8 mouse cellular contexts compared by ENCODE assay signal in genomic region chr7:118993597-118994230, GRCm38 (mm10). TPM values are rescaled to one million over a fixed set of nuclear protein-coding genes. Genes with fewer than 3 reads are reported as not detected.
DNase-seq lines count a peak whose midpoint lies in the region; ATAC-seq and TF ChIP-seq lines count a peak whose summit lies in the region.

No protein-coding gene starts in this region.

- no peak for ATAC-seq in lung, embryonic 14.5 days (ENCODE audit: insufficient read depth)
- no peak for ATAC-seq in forebrain, postnatal 0 days
- no peak for ATAC-seq in limb, embryonic 13.5 days (ENCODE audit: low FRiP score, low read depth)
- ATAC-seq in stomach, embryonic 14.5 days (ENCODE audit: insufficient number of reproducible peaks, insufficient read depth, low FRiP score, low read depth) = no peak
- no peak for ATAC-seq in monocyte, adult 5-6 weeks (replicated peaks; ENCODE audit: insufficient number of reproducible peaks, low FRiP score, low TSS enrichment, poor library complexity, severe bottlenecking)

- no peak for TF ChIP-seq CTCF in lung, embryonic 14.5 days (IDR thresholded peaks at IDR 0.05; ENCODE audit: low read depth)
- no peak for TF ChIP-seq CTCF in forebrain, postnatal 0 days (IDR thresholded peaks at IDR 0.05; ENCODE audit: low read depth)

- peak overlapping the region; percentile 77 for H3K9ac ChIP-seq in lung, embryonic 14.5 days
- peak overlapping the region; percentile 54 for H3K9ac ChIP-seq in forebrain, postnatal 0 days
- peak overlapping the region; percentile 79 for H3K9ac ChIP-seq in limb, embryonic 13.5 days
- H3K9ac ChIP-seq in stomach, embryonic 14.5 days (replicated peaks; ENCODE audit: low read depth, low read length) = peak overlapping the region; percentile 52; the same call in 1 of the 2 replicates

- H3K27me3 ChIP-seq in lung, embryonic 14.5 days (ENCODE audit: insufficient read depth, low read length) = no peaks in the 10 kb centered on the region
- H3K27me3 ChIP-seq in forebrain, postnatal 0 days (ENCODE audit: insufficient read depth, low read length) = no peaks in the 10 kb centered on the region
- H3K27me3 ChIP-seq in limb, embryonic 13.5 days = no peaks in the 10 kb centered on the region
- H3K27me3 ChIP-seq in stomach, embryonic 14.5 days (ENCODE audit: control insufficient read depth, insufficient read depth, low read length) = no peaks in the 10 kb centered on the region

- peak overlapping the region; percentile 61 for H3K4me3 ChIP-seq in lung, embryonic 14.5 days (ENCODE audit: low read depth, low read length)
- H3K4me3 ChIP-seq in forebrain, postnatal 0 days (ENCODE audit: low read depth, low read length) = peak overlapping the region; percentile 49
- H3K4me3 ChIP-seq in limb, embryonic 13.5 days = peak overlapping the region; percentile 67
- peak overlapping the region; percentile 65 for H3K4me3 ChIP-seq in stomach, embryonic 14.5 days (ENCODE audit: low read depth, low read length)

- H3K9me3 ChIP-seq in lung, embryonic 14.5 days (ENCODE audit: low read depth, low read length) = no peaks in the 10 kb centered on the region
- no peaks in the 10 kb centered on the region for H3K9me3 ChIP-seq in forebrain, postnatal 0 days (ENCODE audit: low read length)
- no peaks in the 10 kb centered on the region for H3K9me3 ChIP-seq in limb, embryonic 13.5 days
- no peaks in the 10 kb centered on the region for H3K9me3 ChIP-seq in stomach, embryonic 14.5 days (ENCODE audit: control insufficient read depth, low read depth, low read length)

- no peak overlapping the region; the same call in 1 of the 2 replicates for H3K27ac ChIP-seq in lung, embryonic 14.5 days (ENCODE audit: low read depth)
- peak overlapping the region; percentile 74 for H3K27ac ChIP-seq in forebrain, postnatal 0 days (ENCODE audit: low read depth, low read length)
- H3K27ac ChIP-seq in limb, embryonic 13.5 days = no peak overlapping the region
- no peak overlapping the region for H3K27ac ChIP-seq in stomach, embryonic 14.5 days (ENCODE audit: low read length)

- peak; percentile 55 for DNase-seq in lung, embryonic 14.5 days
- no peak for DNase-seq in lung, postnatal 25 days (ENCODE audit: low spot score)
- DNase-seq in cerebellum, postnatal 14 days = peak; percentile 56 to 63
- peak; percentile 47 for DNase-seq in forebrain, postnatal 0 days
- no peak for DNase-seq in gastrocnemius, adult 8-10 months (ENCODE audit: low spot score in 2 of 2)

- 3% methylated on average over 26 of the region's 26 CpGs for WGBS in lung, embryonic 14.5 days
- under 1% methylated on average over 26 of the region's 26 CpGs for WGBS in forebrain, postnatal 0 days
- WGBS in limb, embryonic 13.5 days = under 1% methylated on average over 26 of the region's 26 CpGs
- 3% methylated on average over 26 of the region's 26 CpGs for WGBS in stomach, embryonic 14.5 days

- H3K36me3 ChIP-seq in lung, embryonic 14.5 days (ENCODE audit: insufficient read depth) = no peaks in the 10 kb centered on the region
- H3K36me3 ChIP-seq in forebrain, postnatal 0 days (ENCODE audit: insufficient read depth) = no peaks in the 10 kb centered on the region
- H3K36me3 ChIP-seq in limb, embryonic 13.5 days = no peaks in the 10 kb centered on the region
- no peaks in the 10 kb centered on the region for H3K36me3 ChIP-seq in stomach, embryonic 14.5 days (ENCODE audit: control insufficient read depth, insufficient read depth, low read length)

- H3K4me2 ChIP-seq in lung, embryonic 14.5 days = peak overlapping the region; percentile 91
- peak overlapping the region; percentile 69 for H3K4me2 ChIP-seq in forebrain, postnatal 0 days (ENCODE audit: low read depth)
- H3K4me2 ChIP-seq in limb, embryonic 13.5 days (replicated peaks) = peak overlapping the region; percentile 94
- H3K4me2 ChIP-seq in stomach, embryonic 14.5 days (replicated peaks; ENCODE audit: low read depth, low read length) = peak overlapping the region; percentile 97

- H3K4me1 ChIP-seq in lung, embryonic 14.5 days (ENCODE audit: insufficient read depth) = peaks cover 18% of the 10 kb centered on the region
- H3K4me1 ChIP-seq in forebrain, postnatal 0 days (ENCODE audit: insufficient read depth) = peaks cover 46% of the 10 kb centered on the region
- H3K4me1 ChIP-seq in limb, embryonic 13.5 days = peaks cover 37% of the 10 kb centered on the region
- peaks cover 11% of the 10 kb centered on the region; the same call in 1 of the 2 replicates for H3K4me1 ChIP-seq in stomach, embryonic 14.5 days (ENCODE audit: control insufficient read depth, insufficient read depth, low read length)

RNA-seq across cellular contexts. Expression of gene Gprc5b, which starts 1.3 kb away (rescaled TPM):
- 7.6 and 10.9 TPM in 2 replicates for polyA plus RNA-seq in lung, embryonic 14.5 days (2014; fragmentation: Nextera tagmentation; extraction: Ambion mirVana)
- total RNA-seq in forebrain, postnatal 0 days (2014; rRNA removed) = 18.7 and 34.0 TPM in 2 replicates
- polyA plus RNA-seq in forebrain, postnatal 0 days (2015; fragmentation: Nextera tagmentation; extraction: Ambion mirVana) = 6.7 and 6.9 TPM in 2 replicates
- 6.8 and 8.0 TPM in 2 replicates for polyA plus RNA-seq in limb, embryonic 13.5 days (2015; fragmentation: Nextera tagmentation; extraction: Ambion mirVana)
- polyA plus RNA-seq in stomach, embryonic 14.5 days (2014; fragmentation: Nextera tagmentation; extraction: Ambion mirVana) = 7.0 TPM in 2 replicates
- 10 to 100 TPM; 13.9 to 24.2 (median 19.7) TPM for total RNA-seq in gastrocnemius, adult 8-10 months (2022)
- 0.97 TPM in 1 of 3 replicates, not detected in the others for total RNA-seq in monocyte, adult 5-6 weeks (2017)

Comparison
In these comparisons a context has a peak if more than half of its experiments do, and no peak if none do; other contexts are left out.
1. DNase-seq: peak in lung, embryonic 14.5 days (single experiment), cerebellum, postnatal 14 days (2 of 2) and forebrain, postnatal 0 days (single experiment); none in lung, postnatal 25 days (single experiment) and gastrocnemius, adult 8-10 months (0 of 2).
2. Peak in every context shown above with its lines, with median percentiles within 50 percentile points of each other: H3K4me2 ChIP-seq, H3K4me3 ChIP-seq and H3K9ac ChIP-seq.